Mouse (Mus musculus) megakaryocyte, embryonic 14.5 days (primary cell): Measurements from ENCODE around the gene Inka2.

Source experiments
- FLI1 ChIP-seq: IDR thresholded peaks from 2 replicates; pipeline ENCODE4 v1.6.1; 2012; ENCODE audit warnings: low read length, inconsistent platforms, mixed read lengths
- GATA1 ChIP-seq: IDR thresholded peaks from 3 replicates; pipeline ENCODE4 v1.6.1; 2012; ENCODE audit warnings: mixed read lengths, low read length, inconsistent platforms, borderline replicate concordance

GRCm38 (mm10) chr3:105754184-105754583, 49.8 kb downstream of the Inka2 start:
- TF ChIP-seq GATA1 (no peak), FLI1 (no peak)
